Mouse (Mus musculus): ENCODE results near the gene Myo9b.
"Not testable (repeated sequence)": the region's sequence is repeated elsewhere in the genome, so short reads cannot be mapped to it uniquely, and the experiment has no call there.

Gene Myo9b

GRCm38 (mm10) chr8:71296784-71297183 is 24.3 kb downstream of the Myo9b start:
- no peak for DNase-seq (ENCODE audit: low spot score in 2 of 2)

- DNase-seq (ENCODE audit: low spot score in 2 of 2): no peak
Observed at GRCm38 (mm10) chr8:71297439-71297838, 24.9 kb downstream of the Myo9b start.

GRCm38 (mm10) chr8:71299716-71300115 is 27.2 kb downstream of the Myo9b start:
- DNase-seq (ENCODE audit: low spot score in 2 of 2): no peak

- DNase-seq (ENCODE audit: low spot score in 2 of 2): no peak
Observed at GRCm38 (mm10) chr8:71302788-71303187, 30.3 kb downstream of the Myo9b start.

- no peak for DNase-seq (ENCODE audit: low spot score in 2 of 2)
Observed at GRCm38 (mm10) chr8:71303632-71304031, 31.1 kb downstream of the Myo9b start.

GRCm38 (mm10) chr8:71305988-71306387 is 33.5 kb downstream of the Myo9b start:
- DNase-seq (ENCODE audit: low spot score in 2 of 2): no peak

- DNase-seq (ENCODE audit: low spot score in 2 of 2): no peak
Observed at GRCm38 (mm10) chr8:71307371-71307770, 34.9 kb downstream of the Myo9b start.

GRCm38 (mm10) chr8:71307913-71308312 is 35.4 kb downstream of the Myo9b start:
- no peak for DNase-seq (ENCODE audit: low spot score in 2 of 2)

- no peak for DNase-seq (ENCODE audit: low spot score in 2 of 2)
Observed at GRCm38 (mm10) chr8:71310446-71310845, 37.9 kb downstream of the Myo9b start.

- DNase-seq (ENCODE audit: low spot score in 2 of 2): no peak
Observed at GRCm38 (mm10) chr8:71312700-71313099, 40.2 kb downstream of the Myo9b start.

GRCm38 (mm10) chr8:71313951-71314350 is 41.4 kb downstream of the Myo9b start:
- DNase-seq (ENCODE audit: low spot score in 2 of 2): no peak

- no peak for DNase-seq (ENCODE audit: low spot score in 2 of 2)
Observed at GRCm38 (mm10) chr8:71315972-71316371, 43.5 kb downstream of the Myo9b start.

GRCm38 (mm10) chr8:71316486-71317031 is 44.0 kb downstream of the Myo9b start:
- no peak for DNase-seq (ENCODE audit: low spot score in 2 of 2)

- DNase-seq (ENCODE audit: low spot score in 2 of 2): not testable (repeated sequence)
Observed at GRCm38 (mm10) chr8:71318610-71319009, 46.1 kb downstream of the Myo9b start.

GRCm38 (mm10) chr8:71319760-71320159 is 47.2 kb downstream of the Myo9b start:
- DNase-seq (ENCODE audit: low spot score in 2 of 2): not testable (repeated sequence)

- no peak for DNase-seq (ENCODE audit: low spot score in 2 of 2)
Observed at GRCm38 (mm10) chr8:71322939-71323338, 50.4 kb downstream of the Myo9b start.

GRCm38 (mm10) chr8:71324848-71325247 is 52.3 kb downstream of the Myo9b start:
- DNase-seq (ENCODE audit: low spot score in 2 of 2): no peak

GRCm38 (mm10) chr8:71337834-71338233 is 65.3 kb downstream of the Myo9b start:
- not testable (repeated sequence) for DNase-seq (ENCODE audit: low spot score in 2 of 2)

GRCm38 (mm10) chr8:71340625-71341024 is 68.1 kb downstream of the Myo9b start:
- DNase-seq (ENCODE audit: low spot score in 2 of 2): peak in 1 of 2 experiments; percentile 19

- no peak for DNase-seq (ENCODE audit: low spot score in 2 of 2)
Observed at GRCm38 (mm10) chr8:71346581-71346980, 74.1 kb downstream of the Myo9b start.

- no peak for DNase-seq (ENCODE audit: low spot score in 2 of 2)
Observed at GRCm38 (mm10) chr8:71351117-71351516, 78.6 kb downstream of the Myo9b start.

- DNase-seq (ENCODE audit: low spot score in 2 of 2): no peak
Observed at GRCm38 (mm10) chr8:71351520-71351919, 79.0 kb downstream of the Myo9b start.

GRCm38 (mm10) chr8:71358026-71358425 is 85.5 kb downstream of the Myo9b start:
- no peak for DNase-seq (ENCODE audit: low spot score in 2 of 2)

Measured in cerebellum, postnatal 4 days (tissue).